Mouse (Mus musculus) forebrain, embryonic 14.5 days (tissue): ENCODE measurements at regions not wholly inside any gene's neighbourhood (a gene's known extent, or its start where the extent isn't known, plus 50 kb on each side); places are given as distances from the start of the nearest gene placed in this dataset.

ENCODE experiments used
- ATAC-seq: fragments of 200-750 bp; cut with Nextera tagmentation; 2 replicates; pipeline ENCODE4 v1.8.0; 2017; ENCODE audit warnings: mild to moderate bottlenecking, moderate library complexity
- DNase-seq: peaks from one replicate; pipeline ENCODE4 v3.0.0-alpha.2; 2015; ENCODE audit warnings: low spot score
- H3K27ac ChIP-seq: fragments of 300-500 bp; sonication (generic); 2 replicates; pipeline ENCODE4 v1.5.1; 2014; ENCODE audit warnings: low read depth, mild to moderate bottlenecking, control low read depth, low read length, moderate library complexity
- H3K27me3 ChIP-seq: fragments of 300-500 bp; sonication (generic); replicated peaks from 2 replicates; pipeline ENCODE4 v1.6.1; 2014; ENCODE audit warnings: low read length, control low read depth, mixed read lengths; ENCODE audit not compliant: control insufficient read depth, insufficient read depth
- H3K36me3 ChIP-seq: fragments of 300-500 bp; sonication (generic); 2 replicates; pipeline ENCODE4 v1.6.1; 2014; ENCODE audit warnings: low read length, control low read depth; ENCODE audit not compliant: control insufficient read depth, insufficient read depth
- H3K4me1 ChIP-seq: fragments of 300-500 bp; sonication (generic); 2 replicates; pipeline ENCODE4 v1.6.1; 2014; ENCODE audit warnings: antibody characterized with exemption, low read length, control low read depth; ENCODE audit not compliant: control insufficient read depth, insufficient read depth
- H3K4me2 ChIP-seq: fragments of 300-500 bp; sonication (generic); 2 replicates; pipeline ENCODE4 v1.6.1; 2014; ENCODE audit warnings: mild to moderate bottlenecking, control low read depth, low read length
- H3K4me3 ChIP-seq: fragments of 300-500 bp; sonication (generic); 2 replicates; pipeline ENCODE4 v1.5.1; 2014; ENCODE audit warnings: low read depth, low read length, control low read depth
- H3K9ac ChIP-seq: fragments of 300-500 bp; sonication (generic); 2 replicates; pipeline ENCODE4 v1.6.1; 2014; ENCODE audit warnings: mild to moderate bottlenecking, low read length, control low read depth, moderate library complexity
- H3K9me3 ChIP-seq: fragments of 300-500 bp; sonication (generic); replicated peaks from 2 replicates; pipeline ENCODE4 v1.6.1; 2016; ENCODE audit warnings: low read length, control low read depth, mixed read lengths; ENCODE audit not compliant: control insufficient read depth
- WGBS: fragments of 180-500 bp; shearing (Covaris S2); extraction: QIAGEN DNeasy Blood & Tissue Kit; methylation state at CpG from one replicate; pipeline ENCODE4 v1.1.7; 2014; 5-methylcytosine and 5-hydroxymethylcytosine counted together

- no peaks in the 10 kb centered on the region for H3K36me3 ChIP-seq
- no peak for DNase-seq
- no peaks in the 10 kb centered on the region for H3K9me3 ChIP-seq
- no peak overlapping the region for H3K4me3 ChIP-seq
- H3K9ac ChIP-seq: no peak overlapping the region
- no peaks in the 10 kb centered on the region for H3K4me1 ChIP-seq
- ATAC-seq: no peak
- H3K27ac ChIP-seq: no peak overlapping the region
- H3K27me3 ChIP-seq: no peaks in the 10 kb centered on the region
- WGBS: 89% methylated on average over 8 of the region's 8 CpGs
- no peak overlapping the region for H3K4me2 ChIP-seq
Measured at GRCm38 (mm10) chr13:40429831-40430230, 68.6 kb upstream of the Ofcc1 start.

- 72% methylated on average over 3 of the region's 3 CpGs for WGBS
- Histone ChIP-seq H3K4me1 (no peaks in the 10 kb centered on the region), H3K9me3 (no peaks in the 10 kb centered on the region), H3K9ac (no peak overlapping the region), H3K36me3 (no peaks in the 10 kb centered on the region), H3K4me3 (no peak overlapping the region), H3K4me2 (no peak overlapping the region), H3K27ac (no peak overlapping the region), H3K27me3 (no peaks in the 10 kb centered on the region)
- ATAC-seq (no peak), DNase-seq (no peak)
Measured at GRCm38 (mm10) chr13:40423051-40423450, 61.8 kb upstream of the Ofcc1 start.

- Histone ChIP-seq H3K36me3 (no peaks in the 10 kb centered on the region), H3K27me3 (no peaks in the 10 kb centered on the region), H3K4me2 (no peak overlapping the region), H3K4me1 (no peaks in the 10 kb centered on the region), H3K9ac (no peak overlapping the region), H3K27ac (no peak overlapping the region), H3K4me3 (no peak overlapping the region), H3K9me3 (no peaks in the 10 kb centered on the region)
- ATAC-seq (no peak), DNase-seq (no peak)
- WGBS: 88% methylated on average over 3 of the region's 3 CpGs
Measured at GRCm38 (mm10) chr13:40417856-40418255, 56.6 kb upstream of the Ofcc1 start.

GRCm38 (mm10) chr13:40413074-40413473 lies 51.8 kb upstream of the Ofcc1 start:
- H3K9me3 ChIP-seq: no peaks in the 10 kb centered on the region
- no peak overlapping the region for H3K4me2 ChIP-seq
- no peaks in the 10 kb centered on the region for H3K36me3 ChIP-seq
- H3K27me3 ChIP-seq: no peaks in the 10 kb centered on the region
- no peaks in the 10 kb centered on the region for H3K4me1 ChIP-seq
- H3K27ac ChIP-seq: no peak overlapping the region
- no peak overlapping the region for H3K9ac ChIP-seq
- ATAC-seq: no peak
- DNase-seq: no peak
- WGBS: 93% methylated on average over 11 of the region's 11 CpGs
- no peak overlapping the region for H3K4me3 ChIP-seq
